Mouse (Mus musculus) cortical plate, adult 2 months (tissue): ENCODE data around the gene Csgalnact2.
A peak's percentile ranks its signal among the peaks of the same experiment; 100 is the strongest.

Source experiments
- CTCF ChIP-seq: fragments of 200-500 bp; IDR thresholded peaks from 2 replicates; pipeline ENCODE4 v1.5.1; 2011; ENCODE audit warnings: mild to moderate bottlenecking, control low read depth, low read length; ENCODE audit not compliant: insufficient read depth; ENCODE audit errors: extremely low read depth
- POLR2A ChIP-seq: fragments of 200-500 bp; IDR thresholded peaks from 2 replicates; pipeline ENCODE4 v1.6.1; 2011; ENCODE audit warnings: mild to moderate bottlenecking, low read length, control low read depth; ENCODE audit not compliant: insufficient read depth; ENCODE audit errors: extremely low read depth

- TF ChIP-seq CTCF (peak; percentile 54), POLR2A (no peak)
Measured at GRCm38 (mm10) chr6:118064968-118065530, 73.9 kb downstream of the Csgalnact2 start.
